Mouse (Mus musculus) WW6 (cell line): ENCODE data around the gene Gm10715.
"Not testable (repeated sequence)": the region's sequence is repeated elsewhere in the genome, so short reads cannot be mapped to it uniquely, and the experiment has no call there.

Experiments used
- DNase-seq: peaks from one replicate; pipeline ENCODE4 v3.0.0-alpha.2; 2013; ENCODE audit warnings: low read depth, low spot score

The Gm10715 gene

DNA sequence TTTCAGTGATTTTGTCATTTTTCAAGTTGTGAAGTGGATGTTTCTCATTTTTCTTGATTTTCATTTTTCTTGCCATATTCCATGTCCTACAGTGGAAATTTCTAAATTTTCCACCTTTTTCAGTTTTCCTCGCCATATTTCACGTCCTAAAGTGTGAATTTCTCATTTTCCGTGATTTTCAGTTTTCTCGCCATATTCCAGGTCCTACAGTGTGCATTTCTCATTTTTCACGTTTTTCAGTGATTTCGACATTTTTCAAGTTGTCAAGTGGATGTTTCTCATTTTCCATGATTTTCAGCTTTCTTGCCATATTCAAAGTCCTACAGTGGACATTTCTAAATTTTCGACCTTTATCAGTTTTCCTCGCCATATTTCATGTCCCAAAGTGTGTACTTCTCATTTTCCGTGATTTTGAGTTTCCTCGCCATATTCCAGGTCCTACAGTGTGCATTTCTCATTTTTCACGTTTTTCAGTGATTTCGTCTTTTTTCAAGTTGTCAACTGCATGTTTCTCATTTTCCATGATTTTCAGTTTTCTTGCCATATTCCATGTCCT, 11.7 kb upstream of the Gm10715 start, which contains the start of gene Gm10717:
Gene Gm10717 (plus strand): TSS at position 506 of the 556 bp plus-strand sequence.
- DNase-seq, result not testable (repeated sequence)

DNA sequence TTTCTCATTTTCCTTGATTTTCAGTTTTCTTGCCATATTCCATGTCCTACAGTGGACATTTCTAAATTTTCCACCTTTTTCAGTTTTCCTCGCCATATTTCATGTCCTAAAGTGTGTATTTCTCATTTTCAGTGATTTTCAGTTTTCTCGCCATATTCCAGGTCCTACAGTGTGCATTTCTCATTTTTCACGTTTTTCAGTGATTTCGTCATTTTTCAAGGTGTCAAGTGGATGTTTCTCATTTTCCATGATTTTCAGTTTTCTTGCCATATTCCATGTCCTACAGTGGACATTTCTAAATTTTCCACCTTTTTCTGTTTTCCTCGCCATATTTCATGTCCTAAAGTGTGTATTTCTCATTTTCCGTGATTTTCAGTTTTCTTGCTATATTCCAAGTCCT, 11.0 kb upstream of the Gm10715 start:
- not testable (repeated sequence) for DNase-seq

DNA sequence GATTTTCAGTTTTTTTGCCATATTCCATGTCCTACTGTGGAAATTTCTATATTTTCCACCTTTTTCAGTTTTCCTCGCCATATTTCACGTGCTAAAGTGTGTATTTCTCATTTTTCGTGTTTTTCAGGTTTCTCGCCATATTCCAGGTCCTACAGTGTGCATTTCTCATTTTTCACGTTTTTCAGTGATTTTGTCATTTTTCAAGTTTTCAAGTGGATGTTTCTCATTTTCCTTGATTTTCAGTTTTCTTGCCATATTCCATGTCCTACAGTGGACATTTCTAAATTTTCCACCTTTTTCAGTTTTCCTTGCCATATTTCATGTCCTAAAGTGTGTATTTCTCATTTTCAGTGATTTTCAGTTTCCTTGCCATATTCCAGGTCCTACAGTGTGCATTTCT, 10.5 kb upstream of the Gm10715 start:
- DNase-seq, result not testable (repeated sequence)

DNA sequence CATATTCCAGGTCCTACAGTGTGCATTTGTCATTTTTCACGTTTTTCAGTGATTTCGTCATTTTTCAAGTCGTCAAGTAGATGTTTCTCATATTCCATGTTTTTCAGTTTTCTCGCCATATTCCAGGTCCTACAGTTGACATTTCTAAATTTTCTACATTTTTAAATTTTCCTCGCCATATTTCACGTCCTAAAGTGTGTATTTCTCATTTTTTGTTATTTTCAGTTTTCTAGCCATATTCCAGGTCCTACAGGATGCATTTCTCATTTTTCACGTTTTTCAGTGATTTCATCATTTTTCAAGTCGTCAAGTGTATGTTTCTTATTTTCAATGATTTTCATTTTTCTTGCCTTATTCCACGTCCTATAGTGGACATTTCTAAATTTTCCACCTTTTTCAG, 9.9 kb upstream of the Gm10715 start:
- DNase-seq, result not testable (repeated sequence)

DNA sequence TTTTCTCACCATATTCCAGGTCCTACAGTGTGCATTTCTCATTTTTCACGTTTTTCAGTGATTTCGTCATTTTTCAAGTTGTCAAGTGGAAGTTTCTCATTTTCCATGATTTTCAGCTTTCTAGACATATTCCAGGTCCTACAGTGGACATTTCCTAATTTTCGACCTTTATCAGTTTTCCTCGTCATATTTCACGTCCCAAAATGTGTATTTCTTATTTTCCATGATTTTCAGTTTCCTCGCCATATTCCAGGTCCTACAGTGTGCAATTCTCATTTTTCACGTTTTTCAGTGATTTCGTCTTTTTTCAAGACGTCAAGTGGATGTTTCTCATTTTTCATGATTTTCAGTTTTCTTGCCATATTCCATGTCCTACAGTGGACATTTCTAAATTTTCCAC, 9.5 kb upstream of the Gm10715 start:
- DNase-seq, result peak; percentile 73

DNA sequence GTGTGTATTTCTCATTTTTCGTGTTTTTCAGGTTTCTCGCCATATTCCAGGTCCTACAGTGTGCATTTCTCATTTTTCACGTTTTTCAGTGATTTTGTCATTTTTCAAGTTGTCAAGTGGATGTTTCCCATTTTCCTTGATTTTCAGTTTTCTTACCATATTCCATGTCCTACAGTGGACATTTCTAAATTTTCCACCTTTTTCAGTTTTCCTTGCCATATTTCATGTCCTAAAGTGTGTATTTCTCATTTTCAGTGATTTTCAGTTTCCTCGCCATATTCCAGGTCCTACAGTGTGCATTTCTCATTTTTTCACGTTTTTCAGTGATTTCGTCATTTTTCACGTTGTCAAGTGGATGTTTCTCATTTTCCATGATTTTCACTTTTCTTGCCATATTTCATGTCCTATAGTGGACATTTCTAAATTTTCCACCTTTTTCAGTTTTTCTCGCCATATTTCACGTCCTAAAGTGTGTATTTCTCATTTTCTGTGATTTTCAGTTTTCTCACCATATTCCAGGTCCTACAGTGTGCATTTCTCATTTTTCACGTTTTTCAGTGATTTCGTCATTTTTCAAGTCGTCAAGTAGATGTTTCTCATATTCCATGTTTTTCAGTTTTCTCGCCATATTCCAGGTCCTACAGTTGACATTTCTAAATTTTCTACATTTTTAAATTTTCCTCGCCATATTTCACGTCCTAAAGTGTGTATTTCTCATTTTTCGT, 7.2 kb upstream of the Gm10715 start:
- DNase-seq, result not testable (repeated sequence)

DNA sequence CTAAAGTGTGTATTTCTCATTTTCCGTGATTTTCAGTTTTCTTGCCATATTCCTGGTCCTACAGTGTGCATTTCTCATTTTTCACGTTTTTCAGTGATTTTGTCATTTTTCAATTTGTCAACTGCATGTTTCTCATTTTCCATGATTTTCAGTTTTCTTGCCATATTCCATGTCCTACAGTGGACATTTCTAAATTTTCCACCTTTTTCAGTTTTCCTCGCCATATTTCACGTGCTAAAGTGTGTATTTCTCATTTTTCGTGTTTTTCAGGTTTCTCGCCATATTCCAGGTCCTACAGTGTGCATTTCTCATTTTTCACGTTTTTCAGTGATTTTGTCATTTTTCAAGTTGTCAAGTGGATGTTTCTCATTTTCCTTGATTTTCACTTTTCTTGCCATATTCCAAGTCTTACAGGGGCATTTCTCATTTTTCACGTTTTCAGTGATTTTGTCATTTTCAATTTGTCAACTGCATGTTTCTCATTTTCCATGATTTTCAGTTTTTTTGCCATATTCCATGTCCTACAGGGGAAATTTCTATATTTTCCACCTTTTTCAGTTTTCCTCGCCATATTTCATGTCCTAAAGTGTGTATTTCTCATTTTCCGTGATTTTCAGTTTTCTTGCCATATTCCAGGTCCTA, 5.9 kb upstream of the Gm10715 start:
- DNase-seq, result peak; percentile 100

DNA sequence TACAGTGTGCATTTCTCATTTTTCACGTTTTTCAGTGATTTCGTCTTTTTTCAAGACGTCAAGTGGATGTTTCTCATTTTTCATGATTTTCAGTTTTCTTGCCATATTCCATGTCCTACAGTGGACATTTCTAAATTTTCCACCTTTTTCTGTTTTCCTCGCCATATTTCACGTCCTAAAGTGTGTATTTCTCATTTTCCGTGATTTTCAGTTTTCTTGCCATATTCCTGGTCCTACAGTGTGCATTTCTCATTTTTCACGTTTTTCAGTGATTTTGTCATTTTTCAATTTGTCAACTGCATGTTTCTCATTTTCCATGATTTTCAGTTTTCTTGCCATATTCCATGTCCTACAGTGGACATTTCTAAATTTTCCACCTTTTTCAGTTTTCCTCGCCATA, 2.4 kb upstream of the Gm10715 start, which contains the start of gene Gm17535:
Gene Gm17535 (plus strand): TSS at position 301 of the 400 bp plus-strand sequence.
- not testable (repeated sequence) for DNase-seq

DNA sequence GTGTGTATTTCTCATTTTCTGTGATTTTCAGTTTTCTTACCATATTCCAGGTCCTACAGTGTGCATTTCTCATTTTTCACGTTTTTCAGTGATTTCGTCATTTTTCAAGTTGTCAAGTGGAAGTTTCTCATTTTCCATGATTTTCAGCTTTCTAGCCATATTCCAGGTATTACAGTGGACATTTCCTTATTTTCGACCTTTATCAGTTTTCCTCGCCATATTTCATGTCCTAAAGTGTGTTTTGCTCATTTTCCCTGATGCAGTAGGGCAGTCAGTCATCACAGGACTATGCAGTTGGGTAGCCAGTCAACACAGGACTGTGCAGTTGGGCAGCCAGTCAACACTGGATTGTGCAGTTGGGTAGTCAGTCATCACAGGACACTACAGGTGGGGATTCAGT, 1.5 kb downstream of the Gm10715 start:
- peak; percentile 13 for DNase-seq
